Mouse (Mus musculus): ENCODE results near the gene Thsd4. TPM values are rescaled to one million over a fixed set of nuclear protein-coding genes. Genes with fewer than 3 reads are reported as not detected.

The Thsd4 gene
- polyA plus RNA-seq, 1 experiment from 2014 or later: 11.8 TPM

DNA sequence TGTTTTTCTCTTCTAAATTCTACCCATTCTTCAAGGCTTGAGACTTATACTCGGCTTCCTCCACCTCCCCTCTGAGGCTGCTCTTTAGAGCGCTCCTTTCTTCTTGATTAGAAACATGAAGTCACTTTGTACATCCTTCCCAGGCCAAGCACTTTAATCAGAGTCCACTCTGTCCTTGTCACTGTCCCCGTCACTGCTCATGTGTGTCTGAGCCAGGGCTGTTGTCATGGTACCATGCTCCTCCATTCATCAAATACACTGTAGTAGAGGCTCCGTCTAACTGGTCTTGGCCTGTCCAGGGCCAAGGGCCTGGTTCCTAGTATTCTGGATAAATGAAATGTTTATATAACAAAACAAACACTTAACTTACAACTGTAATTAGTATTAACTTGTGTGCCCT, 494.6 kb downstream of the Thsd4 start:
- Histone ChIP-seq H3K4me1 (ENCODE audit: control insufficient read depth, insufficient read depth, low read length) (peaks cover 5% of the 10 kb centered on the region), H3K36me3 (ENCODE audit: control insufficient read depth, insufficient read depth, low read length) (no peaks in the 10 kb centered on the region), H3K9me3 (ENCODE audit: control insufficient read depth, low read length) (no peaks in the 10 kb centered on the region), H3K27me3 (ENCODE audit: control insufficient read depth, insufficient read depth, low read length) (no peaks in the 10 kb centered on the region), H3K4me3 (ENCODE audit: low read depth, low read length) (no peak overlapping the region), H3K9ac (ENCODE audit: low read length) (no peak overlapping the region), H3K27ac (replicated peaks; ENCODE audit: low read depth, low read length) (no peak overlapping the region), H3K4me2 (ENCODE audit: low read depth, severe bottlenecking) (no peak overlapping the region)
- ATAC-seq (ENCODE audit: insufficient number of reproducible peaks, low FRiP score, low TSS enrichment, low read depth): no peak
- no peak for DNase-seq (ENCODE audit: low spot score)
- 76% methylated on average over 4 of the region's 4 CpGs for WGBS

DNA sequence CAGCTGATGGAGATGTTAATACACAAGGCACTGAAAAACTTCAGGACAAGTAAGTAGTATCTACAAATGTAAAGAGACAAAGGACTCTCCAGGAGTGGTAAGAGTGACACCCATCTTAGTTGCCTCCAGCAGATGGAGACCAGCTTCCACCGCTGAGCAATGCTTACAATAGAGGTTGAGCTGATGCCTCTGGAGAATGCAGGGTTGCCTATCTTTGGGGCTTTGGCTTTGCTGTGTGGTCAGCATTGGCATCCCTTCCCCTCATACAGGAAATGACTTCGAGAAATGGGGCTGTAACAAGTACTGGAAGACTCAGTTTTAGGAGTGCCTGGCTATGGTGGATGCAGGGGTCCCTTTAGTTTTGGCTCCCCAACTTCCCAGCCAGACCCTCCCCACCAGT, 495.1 kb downstream of the Thsd4 start:
- ATAC-seq (ENCODE audit: insufficient number of reproducible peaks, low FRiP score, low TSS enrichment, low read depth): no peak
- H3K27ac ChIP-seq (replicated peaks; ENCODE audit: low read depth, low read length): no peak overlapping the region
- WGBS: 88% methylated on average over 2 of the region's 2 CpGs
- no peaks in the 10 kb centered on the region for H3K36me3 ChIP-seq (ENCODE audit: control insufficient read depth, insufficient read depth, low read length)
- no peak overlapping the region for H3K4me3 ChIP-seq (ENCODE audit: low read depth, low read length)
- no peak overlapping the region for H3K9ac ChIP-seq (ENCODE audit: low read length)
- no peaks in the 10 kb centered on the region for H3K27me3 ChIP-seq (ENCODE audit: control insufficient read depth, insufficient read depth, low read length)
- H3K4me2 ChIP-seq (ENCODE audit: low read depth, severe bottlenecking): no peak overlapping the region
- H3K4me1 ChIP-seq (ENCODE audit: control insufficient read depth, insufficient read depth, low read length): peaks cover 9% of the 10 kb centered on the region
- no peaks in the 10 kb centered on the region for H3K9me3 ChIP-seq (ENCODE audit: control insufficient read depth, low read length)
- no peak for DNase-seq (ENCODE audit: low spot score)

DNA sequence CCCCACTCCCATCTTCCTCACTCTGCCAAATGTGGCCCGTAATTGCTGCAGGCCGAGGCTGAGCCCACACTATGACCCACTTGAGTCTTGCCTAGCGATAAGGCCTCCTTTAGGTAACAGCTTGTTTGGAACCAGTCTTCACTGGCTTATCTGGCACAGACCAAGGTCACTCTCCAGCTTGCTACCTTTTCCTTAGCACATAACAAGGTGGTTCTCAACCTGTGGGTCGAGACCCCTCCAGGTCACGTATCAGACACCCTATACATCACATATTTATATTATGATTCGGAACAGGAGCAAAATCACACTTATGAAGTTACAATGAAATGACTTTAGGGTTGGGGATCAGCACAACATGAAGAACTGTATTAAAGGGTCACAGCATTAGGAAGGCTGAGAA, 495.9 kb downstream of the Thsd4 start:
- H3K27me3 ChIP-seq (ENCODE audit: control insufficient read depth, insufficient read depth, low read length): no peaks in the 10 kb centered on the region
- H3K4me3 ChIP-seq (ENCODE audit: low read depth, low read length): no peak overlapping the region
- no peak overlapping the region for H3K4me2 ChIP-seq (ENCODE audit: low read depth, severe bottlenecking)
- H3K9ac ChIP-seq (ENCODE audit: low read length): no peak overlapping the region
- WGBS: 75% methylated on average over 6 of the region's 6 CpGs
- no peak overlapping the region for H3K27ac ChIP-seq (replicated peaks; ENCODE audit: low read depth, low read length)
- no peak for DNase-seq (ENCODE audit: low spot score)
- no peaks in the 10 kb centered on the region for H3K9me3 ChIP-seq (ENCODE audit: control insufficient read depth, low read length)
- no peaks in the 10 kb centered on the region for H3K36me3 ChIP-seq (ENCODE audit: control insufficient read depth, insufficient read depth, low read length)
- H3K4me1 ChIP-seq (ENCODE audit: control insufficient read depth, insufficient read depth, low read length): peaks cover 11% of the 10 kb centered on the region
- no peak for ATAC-seq (ENCODE audit: insufficient number of reproducible peaks, low FRiP score, low TSS enrichment, low read depth)

DNA sequence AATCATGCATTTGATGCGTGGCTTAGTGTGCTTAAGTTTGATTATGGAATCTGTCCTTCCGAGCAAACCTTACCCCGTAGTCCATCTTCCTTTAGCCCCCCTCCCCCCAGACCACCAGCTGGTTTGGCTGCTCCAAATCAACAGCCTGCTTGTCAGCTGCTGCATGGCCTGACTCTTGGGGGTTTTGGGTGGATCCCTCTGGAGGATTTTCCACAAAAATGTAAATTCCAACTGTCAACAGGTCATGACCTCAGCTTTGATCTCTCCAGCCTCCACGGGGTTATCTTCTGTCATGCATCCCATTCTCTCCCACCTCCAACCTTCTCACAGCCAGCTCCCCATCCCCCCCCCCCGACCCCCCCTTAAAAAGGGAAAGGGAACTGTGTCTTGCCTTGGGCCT, 496.9 kb downstream of the Thsd4 start:
- no peak for ATAC-seq (ENCODE audit: insufficient number of reproducible peaks, low FRiP score, low TSS enrichment, low read depth)
- Histone ChIP-seq H3K27me3 (ENCODE audit: control insufficient read depth, insufficient read depth, low read length) (no peaks in the 10 kb centered on the region), H3K4me3 (ENCODE audit: low read depth, low read length) (no peak overlapping the region), H3K4me1 (ENCODE audit: control insufficient read depth, insufficient read depth, low read length) (peaks cover 11% of the 10 kb centered on the region), H3K36me3 (ENCODE audit: control insufficient read depth, insufficient read depth, low read length) (no peaks in the 10 kb centered on the region), H3K4me2 (ENCODE audit: low read depth, severe bottlenecking) (no peak overlapping the region), H3K9me3 (ENCODE audit: control insufficient read depth, low read length) (no peaks in the 10 kb centered on the region), H3K9ac (ENCODE audit: low read length) (no peak overlapping the region), H3K27ac (replicated peaks; ENCODE audit: low read depth, low read length) (no peak overlapping the region)
- no peak for DNase-seq (ENCODE audit: low spot score)
- 7% methylated on average over 5 of the region's 5 CpGs for WGBS

DNA sequence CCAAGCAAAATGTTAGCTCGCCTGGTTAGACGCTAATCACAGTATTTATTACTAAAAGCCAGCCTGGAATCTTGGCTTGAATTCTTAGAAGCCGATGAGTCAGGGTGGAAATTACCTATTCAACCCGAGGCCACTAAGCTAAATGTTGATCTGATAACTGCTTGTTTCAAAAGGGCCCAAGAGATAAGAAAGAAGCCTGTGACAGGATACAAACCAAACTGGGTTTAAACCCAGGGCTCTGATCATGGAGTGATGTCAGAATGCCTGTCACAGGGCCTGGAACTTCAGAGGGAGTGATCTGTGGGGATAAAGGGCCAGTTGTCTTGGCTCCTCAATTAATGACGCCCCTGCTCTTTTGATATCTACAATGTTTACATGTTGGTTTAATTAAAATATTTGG, 497.3 kb downstream of the Thsd4 start:
- H3K4me1 ChIP-seq (ENCODE audit: control insufficient read depth, insufficient read depth, low read length): peaks cover 11% of the 10 kb centered on the region
- H3K36me3 ChIP-seq (ENCODE audit: control insufficient read depth, insufficient read depth, low read length): no peaks in the 10 kb centered on the region
- ATAC-seq (ENCODE audit: insufficient number of reproducible peaks, low FRiP score, low TSS enrichment, low read depth): no peak
- no peaks in the 10 kb centered on the region for H3K27me3 ChIP-seq (ENCODE audit: control insufficient read depth, insufficient read depth, low read length)
- H3K27ac ChIP-seq (replicated peaks; ENCODE audit: low read depth, low read length): no peak overlapping the region
- H3K9ac ChIP-seq (ENCODE audit: low read length): no peak overlapping the region
- no peaks in the 10 kb centered on the region for H3K9me3 ChIP-seq (ENCODE audit: control insufficient read depth, low read length)
- no peak for DNase-seq (ENCODE audit: low spot score)
- no peak overlapping the region for H3K4me3 ChIP-seq (ENCODE audit: low read depth, low read length)
- H3K4me2 ChIP-seq (ENCODE audit: low read depth, severe bottlenecking): no peak overlapping the region
- WGBS: 12% methylated on average over 5 of the region's 5 CpGs

DNA sequence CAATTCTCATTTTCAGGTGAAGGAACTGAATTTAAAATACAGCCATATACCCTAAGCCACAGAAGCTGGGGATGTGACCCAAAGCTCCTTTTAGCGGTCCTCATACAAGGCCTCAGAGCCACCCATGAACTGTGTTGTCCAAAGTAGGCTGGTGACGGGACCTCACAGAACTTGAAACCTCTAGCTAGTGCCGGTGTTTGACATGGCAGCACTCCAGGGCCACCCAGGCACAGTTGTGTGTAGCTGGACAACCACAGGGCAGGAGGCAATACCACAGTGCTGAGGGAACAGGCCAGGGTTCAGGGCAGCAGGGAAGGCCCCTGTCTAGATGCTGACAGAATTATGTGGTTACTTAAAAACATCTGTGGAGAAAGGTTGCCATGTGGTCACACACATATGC, 499.5 kb downstream of the Thsd4 start:
- peaks cover 11% of the 10 kb centered on the region for H3K4me1 ChIP-seq (ENCODE audit: control insufficient read depth, insufficient read depth, low read length)
- H3K4me3 ChIP-seq (ENCODE audit: low read depth, low read length): no peak overlapping the region
- H3K9ac ChIP-seq (ENCODE audit: low read length): no peak overlapping the region
- no peak for ATAC-seq (ENCODE audit: insufficient number of reproducible peaks, low FRiP score, low TSS enrichment, low read depth)
- no peak for DNase-seq (ENCODE audit: low spot score)
- H3K36me3 ChIP-seq (ENCODE audit: control insufficient read depth, insufficient read depth, low read length): no peaks in the 10 kb centered on the region
- no peaks in the 10 kb centered on the region for H3K9me3 ChIP-seq (ENCODE audit: control insufficient read depth, low read length)
- no peaks in the 10 kb centered on the region for H3K27me3 ChIP-seq (ENCODE audit: control insufficient read depth, insufficient read depth, low read length)
- no peak overlapping the region for H3K4me2 ChIP-seq (ENCODE audit: low read depth, severe bottlenecking)
- H3K27ac ChIP-seq (replicated peaks; ENCODE audit: low read depth, low read length): no peak overlapping the region
- WGBS: 52% methylated on average over 3 of the region's 3 CpGs

DNA sequence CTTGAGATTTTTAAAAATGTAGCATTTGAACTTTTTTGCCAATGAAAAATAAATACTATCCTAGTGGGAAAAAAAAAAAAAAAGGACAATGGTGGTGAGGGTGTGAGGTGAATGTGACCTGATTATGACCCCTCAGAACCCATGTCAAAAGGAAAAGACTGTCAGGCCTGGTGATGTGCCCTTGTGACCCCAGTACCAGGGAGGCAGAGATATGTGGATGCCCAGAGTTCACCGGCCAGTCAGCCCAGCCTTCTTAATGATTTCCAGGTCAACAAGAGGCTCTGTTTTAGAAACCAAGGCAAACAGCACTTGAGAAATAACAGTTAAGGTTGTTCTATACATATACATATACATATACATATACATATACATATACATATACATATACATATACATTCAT, 501.4 kb downstream of the Thsd4 start:
- no peak overlapping the region for H3K9ac ChIP-seq (ENCODE audit: low read length)
- DNase-seq (ENCODE audit: low spot score): no peak
- H3K9me3 ChIP-seq (ENCODE audit: control insufficient read depth, low read length): no peaks in the 10 kb centered on the region
- H3K27me3 ChIP-seq (ENCODE audit: control insufficient read depth, insufficient read depth, low read length): no peaks in the 10 kb centered on the region
- no peak overlapping the region for H3K27ac ChIP-seq (replicated peaks; ENCODE audit: low read depth, low read length)
- ATAC-seq (ENCODE audit: insufficient number of reproducible peaks, low FRiP score, low TSS enrichment, low read depth): no peak
- WGBS: 13% methylated on average over 1 of the region's 1 CpGs
- H3K4me2 ChIP-seq (ENCODE audit: low read depth, severe bottlenecking): no peak overlapping the region
- no peaks in the 10 kb centered on the region for H3K36me3 ChIP-seq (ENCODE audit: control insufficient read depth, insufficient read depth, low read length)
- peaks cover 11% of the 10 kb centered on the region for H3K4me1 ChIP-seq (ENCODE audit: control insufficient read depth, insufficient read depth, low read length)
- no peak overlapping the region for H3K4me3 ChIP-seq (ENCODE audit: low read depth, low read length)

DNA sequence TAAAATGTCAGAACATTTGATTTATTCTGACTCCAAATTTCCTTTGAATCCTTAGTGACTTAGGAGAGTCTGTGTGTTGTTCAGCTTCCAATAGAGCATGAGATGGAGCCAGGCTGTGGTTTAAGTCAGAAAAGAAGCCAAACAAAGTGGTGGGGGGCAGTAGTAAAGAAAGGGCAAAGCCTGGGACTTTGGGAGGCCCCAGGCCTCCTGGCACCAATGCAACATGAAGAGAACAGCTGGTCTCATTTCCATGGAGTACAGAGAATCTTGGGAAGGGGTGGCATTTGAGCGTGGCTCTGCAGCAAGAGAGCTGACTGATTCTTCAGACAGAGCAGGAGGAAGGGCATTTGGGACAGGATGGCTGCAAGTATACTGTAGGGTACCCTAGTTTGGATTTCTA, 511.6 kb downstream of the Thsd4 start:
- Histone ChIP-seq H3K4me2 (ENCODE audit: low read depth, severe bottlenecking) (no peak overlapping the region), H3K36me3 (ENCODE audit: control insufficient read depth, insufficient read depth, low read length) (no peaks in the 10 kb centered on the region), H3K27me3 (ENCODE audit: control insufficient read depth, insufficient read depth, low read length) (no peaks in the 10 kb centered on the region), H3K9ac (ENCODE audit: low read length) (no peak overlapping the region), H3K4me1 (ENCODE audit: control insufficient read depth, insufficient read depth, low read length) (peaks cover 5% of the 10 kb centered on the region; the same call in 1 of the 2 replicates), H3K9me3 (ENCODE audit: control insufficient read depth, low read length) (no peaks in the 10 kb centered on the region), H3K27ac (replicated peaks; ENCODE audit: low read depth, low read length) (no peak overlapping the region), H3K4me3 (ENCODE audit: low read depth, low read length) (no peak overlapping the region)
- WGBS: 77% methylated on average over 1 of the region's 1 CpGs
- ATAC-seq (ENCODE audit: insufficient number of reproducible peaks, low FRiP score, low TSS enrichment, low read depth) (no peak), DNase-seq (ENCODE audit: low spot score) (no peak)

DNA sequence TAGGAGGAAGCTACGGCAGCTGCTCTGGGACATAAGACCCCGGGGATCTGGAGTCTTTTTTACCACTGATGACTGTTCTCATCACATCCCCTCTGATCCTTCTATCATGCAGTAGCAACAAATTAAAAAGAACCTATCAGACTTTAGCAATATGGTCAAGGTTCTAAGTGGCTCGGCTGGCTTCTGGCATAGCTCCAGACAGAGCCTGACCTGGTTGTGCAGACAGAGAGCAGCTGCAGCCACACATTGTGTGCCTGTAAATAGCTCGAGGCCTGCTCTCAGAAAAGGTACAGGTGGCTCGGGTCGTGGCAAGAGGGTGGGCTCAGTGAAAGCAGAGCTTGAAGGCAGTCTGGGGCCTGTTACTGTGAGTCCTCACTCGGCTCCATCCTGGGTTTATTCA, 512.9 kb downstream of the Thsd4 start:
- ATAC-seq (ENCODE audit: insufficient number of reproducible peaks, low FRiP score, low TSS enrichment, low read depth) (no peak), DNase-seq (ENCODE audit: low spot score) (no peak)
- H3K27ac ChIP-seq (replicated peaks; ENCODE audit: low read depth, low read length): no peak overlapping the region
- H3K36me3 ChIP-seq (ENCODE audit: control insufficient read depth, insufficient read depth, low read length): no peaks in the 10 kb centered on the region
- no peak overlapping the region for H3K4me2 ChIP-seq (ENCODE audit: low read depth, severe bottlenecking)
- H3K9ac ChIP-seq (ENCODE audit: low read length): no peak overlapping the region
- H3K9me3 ChIP-seq (ENCODE audit: control insufficient read depth, low read length): no peaks in the 10 kb centered on the region
- H3K4me1 ChIP-seq (ENCODE audit: control insufficient read depth, insufficient read depth, low read length): peaks cover 5% of the 10 kb centered on the region; the same call in 1 of the 2 replicates
- no peaks in the 10 kb centered on the region for H3K27me3 ChIP-seq (ENCODE audit: control insufficient read depth, insufficient read depth, low read length)
- 60% methylated on average over 7 of the region's 7 CpGs for WGBS
- H3K4me3 ChIP-seq (ENCODE audit: low read depth, low read length): no peak overlapping the region
